Mouse (Mus musculus) thymus, adult 2 months (tissue): ENCODE measurements at regions not wholly inside any gene's neighbourhood (a gene's known extent, or its start where the extent isn't known, plus 50 kb on each side); places are given as distances from the start of the nearest gene placed in this dataset.

Experiments
- DNase-seq: peaks from one replicate; pipeline ENCODE4 v3.0.0; 2021
- H3K27ac ChIP-seq: fragments of 200-500 bp; 2 replicates; pipeline ENCODE4 v1.5.1; 2012; ENCODE audit warnings: low read length, control low read depth; ENCODE audit not compliant: control insufficient read depth, insufficient read depth
- H3K27me3 ChIP-seq: fragments of 200-500 bp; 2 replicates; pipeline ENCODE4 v1.6.1; 2012; ENCODE audit warnings: mild to moderate bottlenecking, low read length, moderate library complexity, mixed read lengths; ENCODE audit not compliant: control insufficient read depth, insufficient read depth
- H3K36me3 ChIP-seq: fragments of 200-500 bp; 2 replicates; pipeline ENCODE4 v1.6.1; 2012; ENCODE audit warnings: mild to moderate bottlenecking, low read length, moderate library complexity; ENCODE audit not compliant: control insufficient read depth, insufficient read depth
- H3K4me1 ChIP-seq: fragments of 200-500 bp; replicated peaks from 2 replicates; pipeline ENCODE4 v1.6.1; 2012; ENCODE audit warnings: low read length; ENCODE audit not compliant: control insufficient read depth, insufficient read depth
- H3K4me3 ChIP-seq: fragments of 200-500 bp; 2 replicates; pipeline ENCODE4 v1.5.1; 2012; ENCODE audit warnings: mild to moderate bottlenecking, low read length, control low read depth, moderate library complexity; ENCODE audit not compliant: control insufficient read depth, insufficient read depth
- CTCF ChIP-seq: fragments of 200-500 bp; IDR thresholded peaks from 2 replicates; pipeline ENCODE4 v1.5.1; 2012; ENCODE audit warnings: mild to moderate bottlenecking, control low read depth, low read length, moderate library complexity, borderline replicate concordance; ENCODE audit not compliant: control insufficient read depth, poor library complexity, insufficient read depth; ENCODE audit errors: extremely low read depth
- POLR2A ChIP-seq: fragments of 200-500 bp; IDR thresholded peaks from 2 replicates; pipeline ENCODE4 v1.6.1; 2012; ENCODE audit warnings: mild to moderate bottlenecking, low read length, control low read depth, moderate library complexity; ENCODE audit not compliant: control insufficient read depth, poor library complexity, insufficient read depth; ENCODE audit errors: extremely low read depth
- WGBS: fragments of 180-500 bp; shearing (Covaris S2); methylation state at CpG from one replicate; pipeline ENCODE4 v1.1.7; 2018; 5-methylcytosine and 5-hydroxymethylcytosine counted together

DNA sequence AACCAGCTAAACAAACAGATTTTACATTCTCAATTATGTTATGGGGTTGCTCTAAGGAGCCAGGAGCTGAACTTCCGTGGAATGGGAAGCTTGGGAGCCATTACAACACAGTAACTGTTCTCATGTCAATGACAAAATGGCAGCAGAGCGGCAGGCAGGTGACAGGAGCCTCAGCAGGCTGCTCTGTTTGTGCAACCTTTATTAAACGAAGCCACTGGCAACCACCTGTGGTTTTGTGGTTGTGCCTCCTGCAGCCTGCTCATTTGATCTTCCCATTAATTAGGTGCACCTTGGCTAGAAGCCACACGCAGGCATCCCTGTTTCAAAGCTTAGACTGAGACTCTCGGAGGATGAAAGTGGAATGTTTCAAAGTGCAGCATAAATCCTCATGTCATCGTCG lies 457.5 kb upstream of the Igfbp7 start:
- no peaks in the 10 kb centered on the region for H3K36me3 ChIP-seq
- no peak overlapping the region for H3K27ac ChIP-seq
- 67% methylated on average over 7 of the region's 7 CpGs for WGBS
- no peaks in the 10 kb centered on the region for H3K27me3 ChIP-seq
- no peak for TF ChIP-seq POLR2A
- no peak for TF ChIP-seq CTCF
- H3K4me1 ChIP-seq: no peaks in the 10 kb centered on the region
- H3K4me3 ChIP-seq: no peak overlapping the region
- DNase-seq: no peak

DNA sequence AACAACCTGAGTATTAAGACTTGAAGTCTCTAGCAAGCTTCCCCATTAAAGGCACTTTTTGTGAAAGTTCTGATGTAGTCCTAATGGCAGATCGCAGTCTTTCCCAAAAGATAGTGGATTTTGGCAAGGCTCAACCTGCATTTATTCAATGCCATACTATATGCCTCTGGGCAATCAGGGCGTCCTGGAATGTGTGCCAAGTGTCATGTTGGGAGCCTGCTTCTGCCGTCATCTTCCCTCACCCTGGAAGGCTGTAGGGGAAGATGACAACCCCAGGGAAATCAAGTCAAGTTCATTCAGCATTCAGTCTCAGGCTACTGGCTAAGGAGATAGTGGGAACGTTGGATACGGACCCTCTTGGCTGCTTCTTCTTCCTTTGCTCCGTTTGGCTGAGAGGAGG lies 447.4 kb upstream of the Igfbp7 start:
- Histone ChIP-seq H3K27ac (no peak overlapping the region), H3K27me3 (no peaks in the 10 kb centered on the region), H3K4me1 (no peaks in the 10 kb centered on the region), H3K36me3 (no peaks in the 10 kb centered on the region), H3K4me3 (no peak overlapping the region)
- no peak for DNase-seq
- WGBS: 87% methylated on average over 6 of the region's 6 CpGs
- TF ChIP-seq CTCF (no peak), POLR2A (no peak)

- DNase-seq: no peak
- no peak for TF ChIP-seq POLR2A
- no peak for TF ChIP-seq CTCF
- H3K4me3 ChIP-seq: no peak overlapping the region
- no peaks in the 10 kb centered on the region for H3K27me3 ChIP-seq
- 90% methylated on average over 12 of the region's 12 CpGs for WGBS
- H3K27ac ChIP-seq: no peak overlapping the region
- H3K36me3 ChIP-seq: no peaks in the 10 kb centered on the region
- no peaks in the 10 kb centered on the region for H3K4me1 ChIP-seq
These were observed 446.4 kb upstream of the Igfbp7 start for GRCm38 (mm10) chr5:77853999-77854784.

DNA sequence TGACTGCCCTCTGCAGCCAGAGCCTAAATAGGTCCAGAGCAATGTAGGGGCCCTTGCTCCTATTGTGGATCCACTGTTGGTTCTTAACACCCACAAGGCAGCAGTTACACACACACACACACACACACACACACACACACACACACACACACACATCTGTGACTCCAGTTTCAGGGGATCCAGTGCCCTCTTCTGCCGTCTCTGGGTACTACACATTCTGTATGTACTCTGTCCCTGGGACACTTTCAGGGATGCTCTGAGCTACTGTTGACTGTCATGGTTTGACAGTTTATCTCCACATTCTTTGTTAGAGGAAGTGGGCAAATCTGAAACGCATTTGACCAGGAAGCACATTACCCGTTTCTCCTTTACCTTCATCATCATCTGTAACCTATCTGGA lies 443.8 kb upstream of the Igfbp7 start:
- TF ChIP-seq POLR2A: no peak
- TF ChIP-seq CTCF: no peak
- Histone ChIP-seq H3K4me1 (no peaks in the 10 kb centered on the region), H3K27me3 (no peaks in the 10 kb centered on the region), H3K27ac (no peak overlapping the region), H3K36me3 (no peaks in the 10 kb centered on the region), H3K4me3 (no peak overlapping the region)
- no peak for DNase-seq
- 89% methylated on average over 3 of the region's 3 CpGs for WGBS

DNA sequence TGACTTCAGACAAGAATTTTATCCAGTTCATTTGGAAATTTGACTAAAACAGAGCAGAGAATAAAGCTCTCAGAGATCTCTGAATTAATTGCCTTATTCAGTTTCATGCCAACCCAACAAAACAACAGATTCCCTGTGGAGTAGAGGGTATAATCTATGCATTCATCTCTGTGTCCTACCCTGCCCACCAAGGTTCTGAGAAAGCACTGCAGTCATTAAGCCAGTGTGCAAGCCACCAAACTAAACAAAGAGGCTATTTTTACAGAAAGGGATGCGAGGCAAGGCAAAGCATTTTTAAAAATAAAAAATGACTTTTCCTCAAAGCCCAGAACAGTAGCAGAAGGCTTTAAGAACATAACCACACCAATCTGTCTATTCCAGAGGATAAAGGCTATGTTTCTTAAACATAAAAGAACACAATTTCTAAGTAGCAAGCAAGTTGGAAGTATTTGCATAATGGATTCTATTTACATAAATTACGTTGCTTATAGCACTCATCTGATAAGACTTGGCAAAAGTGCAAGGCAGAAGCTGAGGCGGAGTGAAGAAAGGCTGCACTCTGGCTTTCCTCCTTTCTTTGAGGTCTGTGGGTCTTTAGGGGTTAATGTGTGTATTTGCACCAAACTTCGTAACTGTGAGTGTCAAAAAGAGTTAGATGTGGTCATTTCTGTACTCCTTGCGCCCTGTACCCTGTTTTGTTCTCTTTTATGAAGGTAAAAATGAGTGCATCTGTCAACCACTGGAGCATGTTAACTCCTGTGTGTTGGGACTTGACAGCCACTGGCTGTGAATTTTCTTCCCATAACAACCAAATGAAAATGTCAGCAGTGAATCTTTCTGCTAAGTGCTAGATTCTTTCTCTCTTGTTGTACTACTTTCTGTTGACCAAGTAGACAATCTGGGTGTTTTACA lies 430.6 kb upstream of the Igfbp7 start:
- H3K4me3 ChIP-seq: no peak overlapping the region
- no peak overlapping the region for H3K27ac ChIP-seq
- no peaks in the 10 kb centered on the region for H3K36me3 ChIP-seq
- no peaks in the 10 kb centered on the region for H3K27me3 ChIP-seq
- TF ChIP-seq CTCF (no peak), POLR2A (no peak)
- H3K4me1 ChIP-seq: no peaks in the 10 kb centered on the region
- no peak for DNase-seq
- 73% methylated on average over 5 of the region's 5 CpGs for WGBS

DNA sequence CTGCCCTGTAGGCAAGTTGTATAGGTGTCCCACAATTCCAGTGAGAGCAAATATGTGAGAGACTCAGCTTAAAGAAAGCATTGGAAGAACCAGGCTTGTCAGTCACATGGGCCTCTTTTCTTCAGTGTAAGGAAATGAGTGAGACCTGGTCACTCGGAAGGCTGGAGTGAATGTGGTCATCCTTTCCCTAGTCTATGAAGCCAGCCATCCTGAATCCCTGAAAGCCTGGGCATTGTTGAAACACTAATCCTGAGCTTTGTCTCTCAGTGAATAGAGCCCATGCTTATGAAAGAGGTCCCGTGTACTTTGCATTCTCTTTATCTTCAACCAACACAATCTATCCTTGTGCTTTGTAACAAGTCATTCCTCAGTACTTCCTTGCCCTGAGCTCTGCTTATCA lies 420.1 kb upstream of the Igfbp7 start:
- no peak for DNase-seq
- no peak overlapping the region for H3K27ac ChIP-seq
- no peaks in the 10 kb centered on the region for H3K4me1 ChIP-seq
- WGBS: 94% methylated on average over 2 of the region's 2 CpGs
- TF ChIP-seq POLR2A: no peak
- TF ChIP-seq CTCF: no peak
- no peaks in the 10 kb centered on the region for H3K36me3 ChIP-seq
- no peak overlapping the region for H3K4me3 ChIP-seq
- no peaks in the 10 kb centered on the region for H3K27me3 ChIP-seq

DNA sequence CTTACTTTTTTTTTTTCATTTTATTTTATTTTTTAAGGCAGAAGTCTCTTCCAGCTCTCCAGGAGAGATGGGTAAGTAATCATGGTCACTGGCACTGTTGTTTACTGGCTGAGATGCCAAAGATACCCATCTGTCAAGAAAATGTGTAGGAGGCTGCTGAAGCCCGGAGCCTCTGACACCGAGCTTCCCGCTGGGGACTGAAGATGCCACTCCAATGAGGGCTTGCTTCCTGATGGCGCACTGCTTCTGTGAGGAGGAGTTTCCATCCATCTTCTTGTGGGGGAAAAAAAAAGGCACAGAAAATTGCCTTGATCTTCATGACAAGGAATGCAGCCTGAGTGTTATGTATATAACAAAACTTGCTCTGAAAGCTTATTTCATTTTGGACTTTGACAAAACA lies 418.2 kb upstream of the Igfbp7 start:
- Histone ChIP-seq H3K4me3 (no peak overlapping the region), H3K36me3 (no peaks in the 10 kb centered on the region), H3K27ac (no peak overlapping the region), H3K4me1 (no peaks in the 10 kb centered on the region), H3K27me3 (no peaks in the 10 kb centered on the region)
- no peak for DNase-seq
- TF ChIP-seq CTCF: no peak
- no peak for TF ChIP-seq POLR2A
- WGBS: 89% methylated on average over 4 of the region's 4 CpGs
